Mouse (Mus musculus) v-Abl transformed pro-B cells (cell line): ENCODE measurements around the gene Olig1.

ENCODE experiments used
- in situ Hi-C, 2 experiments: fragments of 400-800 bp; cut with MboI; formaldehyde crosslinking; loops; one replicate each; pipeline ENCODE4 v1.15.1; 2025; ENCODE audit not compliant: unreplicated experiment in 2 of 2

Gene Olig1

DNA sequence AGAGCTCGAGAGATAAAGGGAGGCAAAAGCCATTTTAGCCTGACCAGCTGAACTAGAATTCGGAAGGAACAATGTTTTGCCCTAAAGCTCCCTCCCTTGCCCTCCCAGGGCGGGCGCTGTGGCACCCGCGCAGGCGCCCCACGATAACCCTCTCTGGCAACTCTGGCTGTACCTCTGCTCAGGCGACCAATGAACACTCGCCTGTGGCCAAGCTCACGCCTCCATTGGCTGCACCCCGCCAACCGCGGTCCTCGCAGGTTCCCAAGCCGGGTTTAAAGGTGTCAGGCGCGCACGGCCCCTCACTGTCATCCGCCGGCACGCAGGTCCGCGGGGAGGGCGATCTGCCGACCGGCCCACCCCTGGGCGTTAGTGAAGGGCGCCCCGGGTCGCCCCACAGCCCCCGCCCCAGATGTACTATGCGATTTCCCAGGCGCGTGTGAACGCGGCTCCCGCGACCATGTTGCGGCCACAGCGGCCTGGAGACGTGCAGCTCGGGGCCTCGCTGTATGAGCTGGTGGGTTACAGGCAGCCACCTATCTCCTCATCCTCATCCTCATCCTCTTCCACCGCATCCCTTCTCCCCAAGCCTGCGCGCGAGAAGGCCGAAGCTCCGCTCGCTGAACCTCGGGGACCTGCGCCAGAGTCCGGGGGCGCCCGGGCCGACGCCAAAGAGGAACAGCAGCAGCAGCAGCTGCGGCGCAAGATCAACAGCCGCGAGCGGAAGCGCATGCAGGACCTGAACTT lies at the start of gene Olig1:
Olig1 (plus strand) TSS at position 305 of the 744 bp plus-strand sequence.
- in situ Hi-C loops: no loop called here

DNA sequence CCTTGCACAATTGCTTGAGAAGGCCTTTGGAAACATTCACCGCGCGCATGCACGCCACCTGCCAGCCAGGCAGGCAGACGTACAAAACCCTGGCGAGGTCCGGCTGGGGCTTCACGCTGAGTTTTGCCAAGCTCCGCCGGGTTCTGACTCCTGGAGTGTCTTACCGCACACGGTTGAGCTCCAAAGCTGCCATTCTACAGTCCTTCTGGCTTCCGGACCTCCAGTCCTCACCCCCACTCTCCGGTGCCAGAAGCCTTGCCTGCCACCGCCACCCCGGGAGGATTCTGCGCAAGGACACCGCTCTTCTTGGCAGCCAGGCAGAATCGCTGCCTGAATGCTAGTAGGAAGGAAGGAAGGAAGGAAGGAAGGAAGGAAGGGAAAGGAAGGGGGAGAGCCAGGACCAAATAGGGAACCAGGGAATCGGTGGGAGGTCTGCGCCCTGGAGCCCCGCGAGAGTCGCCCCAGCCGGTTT lies 47.4 kb upstream of the Olig1 start:
- in situ Hi-C loops: no loop called here

DNA sequence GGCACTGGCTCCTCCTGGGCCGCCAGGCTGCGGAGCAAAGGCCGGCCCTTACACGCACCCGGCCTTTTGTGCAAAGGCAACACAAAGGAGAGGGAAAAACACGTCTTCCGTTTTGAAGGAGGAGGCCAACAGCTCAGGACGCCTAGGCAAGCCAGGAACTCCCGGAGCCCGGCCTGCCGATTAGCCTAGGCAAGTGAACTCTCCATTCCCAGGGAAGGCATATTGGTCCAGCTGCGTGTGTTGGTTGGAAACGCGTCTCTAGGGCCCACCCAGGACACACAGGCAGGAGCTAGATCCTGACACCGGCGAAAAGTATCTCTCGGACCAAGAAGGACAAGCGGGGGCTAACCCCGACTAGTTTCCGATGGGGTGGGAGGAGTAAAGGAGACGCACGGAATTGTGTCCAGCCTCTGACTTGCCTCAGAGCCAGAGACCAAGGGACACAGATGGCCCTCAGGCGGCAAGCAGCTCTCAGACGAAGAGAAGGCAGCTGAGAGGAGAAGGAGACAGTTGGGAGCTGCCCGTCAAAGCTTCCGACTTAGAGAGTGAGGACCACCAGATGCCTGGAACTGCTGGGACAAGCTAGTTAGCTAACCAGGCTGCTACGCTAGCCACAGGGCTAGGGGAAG lies 46.8 kb upstream of the Olig1 start:
- in situ Hi-C loops: no loop called here

DNA sequence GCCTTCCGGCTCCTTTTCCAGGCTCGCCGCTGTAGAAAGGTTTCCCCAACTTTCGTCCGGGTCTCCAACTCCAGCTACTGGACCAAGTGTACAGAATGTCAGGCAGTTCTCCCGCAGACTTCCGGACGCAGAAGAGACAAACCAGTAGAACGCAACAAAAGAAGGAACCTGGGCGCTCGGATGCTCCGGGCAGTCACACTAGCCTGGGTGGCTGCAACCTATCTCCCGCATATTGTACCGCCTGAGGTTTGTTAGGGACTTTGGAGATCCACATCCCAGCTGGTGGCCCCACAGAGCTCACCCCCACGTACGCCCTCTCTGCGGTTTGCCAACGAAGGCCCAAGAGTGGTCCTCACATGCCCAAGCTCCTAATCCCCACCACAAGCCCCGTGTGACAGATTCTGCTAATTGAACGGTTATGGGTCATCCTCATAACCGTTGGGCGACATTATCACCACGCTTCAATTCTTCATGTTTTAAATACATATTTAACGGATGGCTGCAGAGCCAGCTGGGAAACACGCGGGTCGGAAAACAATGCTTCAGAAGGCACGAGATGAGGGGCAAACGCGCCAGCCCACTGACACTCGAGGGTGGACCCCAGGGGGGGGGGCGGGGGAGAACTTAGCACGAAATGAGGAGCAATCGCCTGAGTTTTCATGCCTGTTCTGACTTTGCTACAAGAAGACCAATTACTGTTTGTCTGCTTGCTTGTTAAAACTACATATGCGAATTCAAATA lies 46.1 kb upstream of the Olig1 start:
- in situ Hi-C loops: no loop called here

- in situ Hi-C loops: no loop called here
These were observed 45.5 kb upstream of the Olig1 start for GRCm38 (mm10) chr16:91224068-91224402.

DNA sequence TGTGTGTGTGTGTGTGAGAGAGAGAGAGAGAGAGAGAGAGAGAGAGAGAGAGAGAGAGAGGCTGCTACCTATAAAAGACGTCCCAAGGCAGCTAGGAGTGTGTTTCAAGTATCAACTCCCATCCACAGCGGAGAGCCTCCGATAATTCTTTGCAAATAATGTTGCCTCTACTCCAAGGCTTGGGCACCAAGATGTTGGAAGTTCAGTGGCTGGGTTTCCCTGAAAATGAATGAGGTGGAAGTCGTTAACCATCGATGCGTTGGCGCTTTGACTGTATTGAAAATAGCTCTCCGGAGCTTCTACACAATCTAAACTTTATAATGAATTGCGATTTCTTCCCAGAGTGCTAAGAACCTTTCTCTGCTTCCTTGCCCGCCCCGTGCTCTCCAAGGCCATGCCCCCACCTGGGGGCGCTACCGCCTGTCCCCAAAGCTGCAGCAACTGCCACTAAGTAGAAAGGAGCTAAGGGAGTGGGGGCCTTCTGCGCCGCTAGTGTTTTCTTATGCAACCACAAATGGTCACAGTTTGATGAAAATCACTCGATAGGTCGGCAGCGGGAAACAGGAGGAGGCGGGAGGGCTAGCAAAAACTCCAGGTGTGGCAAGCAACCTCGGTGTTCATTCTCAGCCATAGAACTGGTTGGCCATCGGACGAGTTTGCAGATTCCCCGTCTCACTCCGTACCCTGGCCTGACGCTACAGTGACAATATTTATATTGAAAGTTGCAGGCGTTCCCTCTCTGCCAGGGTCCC lies 44.9 kb upstream of the Olig1 start:
- in situ Hi-C loops: no loop called here

DNA sequence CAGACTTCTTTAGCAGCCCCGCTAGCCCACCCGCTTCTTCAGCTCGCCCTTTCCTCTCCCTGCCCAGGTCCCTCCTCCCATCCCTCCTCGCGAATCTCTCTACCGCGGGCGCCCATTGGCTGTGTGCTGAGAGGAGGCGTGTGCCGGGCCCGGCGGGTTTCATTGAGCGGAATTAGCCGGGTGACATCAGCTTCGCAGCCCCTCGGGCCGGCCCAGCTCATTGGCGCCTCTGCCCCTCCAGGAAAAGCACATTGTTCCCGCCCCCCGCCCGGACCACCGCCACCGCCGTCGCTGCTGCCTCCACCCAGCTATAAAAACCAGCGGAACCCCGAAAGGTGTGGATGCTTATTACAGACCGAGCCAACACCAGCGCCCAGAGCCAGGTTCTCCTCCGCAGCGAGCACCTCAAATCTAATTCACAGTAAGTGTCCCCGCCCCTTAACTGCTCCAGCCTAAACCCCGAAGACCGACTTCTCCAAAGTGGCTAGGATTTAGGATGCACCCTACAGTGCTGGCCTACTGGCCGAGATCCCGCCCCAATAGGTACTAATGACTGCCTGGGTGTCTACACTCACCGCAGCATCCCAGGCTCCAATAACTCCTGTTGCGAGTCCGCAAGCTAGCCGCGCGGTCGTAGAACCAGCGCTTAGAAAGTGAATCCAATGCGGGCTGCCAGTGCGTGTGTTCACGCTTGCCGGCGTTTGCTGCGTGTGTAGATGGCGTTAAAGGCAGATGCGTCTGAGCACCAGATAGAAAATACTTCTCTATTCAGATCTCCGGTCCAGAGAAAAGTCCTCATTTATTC lies 44.1 kb upstream of the Olig1 start, which contains the start of gene Olig2:
Olig2 (plus strand) TSS at position 225 of the 805 bp plus-strand sequence.
- in situ Hi-C loops: no loop called here

GRCm38 (mm10) chr16:91226038-91226882 lies 43.3 kb upstream of the Olig1 start:
- in situ Hi-C loops: no loop called here

- in situ Hi-C loops: no loop called here
These were observed 42.5 kb upstream of the Olig1 start for GRCm38 (mm10) chr16:91226883-91227759.

- in situ Hi-C loops: no loop called here
These were observed 41.9 kb upstream of the Olig1 start for GRCm38 (mm10) chr16:91227760-91228043.

- in situ Hi-C loops: no loop called here
These were observed 41.1 kb upstream of the Olig1 start for GRCm38 (mm10) chr16:91228238-91229071.

DNA sequence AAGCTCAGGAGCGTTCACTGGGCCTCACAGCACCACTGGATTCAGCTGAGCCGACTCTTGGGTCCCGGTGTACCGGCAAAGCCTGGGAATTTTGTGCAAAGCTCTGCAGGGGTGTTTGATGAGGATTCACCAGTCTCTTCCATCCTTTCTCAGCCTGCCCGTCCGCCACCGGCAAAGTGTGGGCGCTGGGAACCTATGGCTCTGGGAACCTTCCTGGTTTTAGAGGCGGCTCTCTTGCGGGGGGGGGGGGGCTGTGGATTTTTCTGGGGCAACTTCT lies 40.6 kb upstream of the Olig1 start:
- in situ Hi-C loops: no loop called here

DNA sequence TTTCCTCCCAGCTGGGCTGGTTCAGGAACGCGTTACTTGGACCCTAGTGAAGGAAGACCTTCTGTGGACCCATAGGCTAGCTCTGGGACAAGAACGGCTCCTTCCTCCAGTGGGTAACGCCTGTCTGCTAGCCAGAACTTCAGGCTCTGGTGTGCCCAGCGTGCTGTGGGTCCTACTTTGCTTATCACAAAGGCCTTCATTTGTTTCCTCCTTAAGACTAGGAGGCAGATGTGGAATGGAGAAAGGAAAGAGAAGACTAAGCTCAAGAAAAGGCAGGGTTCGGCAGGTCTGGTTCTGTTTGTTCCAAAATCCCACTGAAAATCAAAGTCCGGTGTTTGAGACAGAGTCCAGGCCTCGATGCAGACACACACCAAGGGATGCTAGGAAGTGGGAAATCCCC lies 39.9 kb upstream of the Olig1 start:
- in situ Hi-C loops: no loop called here

- in situ Hi-C loops: no loop called here
These were observed 37.6 kb upstream of the Olig1 start for GRCm38 (mm10) chr16:91231781-91232469.

GRCm38 (mm10) chr16:91232470-91233240 lies 36.9 kb upstream of the Olig1 start:
- in situ Hi-C loops: no loop called here

GRCm38 (mm10) chr16:91233241-91233944 lies 36.2 kb upstream of the Olig1 start:
- in situ Hi-C loops: no loop called here
